Comparison of ENCODE assay signal across 8 mouse cellular contexts in the genomic region with DNA sequence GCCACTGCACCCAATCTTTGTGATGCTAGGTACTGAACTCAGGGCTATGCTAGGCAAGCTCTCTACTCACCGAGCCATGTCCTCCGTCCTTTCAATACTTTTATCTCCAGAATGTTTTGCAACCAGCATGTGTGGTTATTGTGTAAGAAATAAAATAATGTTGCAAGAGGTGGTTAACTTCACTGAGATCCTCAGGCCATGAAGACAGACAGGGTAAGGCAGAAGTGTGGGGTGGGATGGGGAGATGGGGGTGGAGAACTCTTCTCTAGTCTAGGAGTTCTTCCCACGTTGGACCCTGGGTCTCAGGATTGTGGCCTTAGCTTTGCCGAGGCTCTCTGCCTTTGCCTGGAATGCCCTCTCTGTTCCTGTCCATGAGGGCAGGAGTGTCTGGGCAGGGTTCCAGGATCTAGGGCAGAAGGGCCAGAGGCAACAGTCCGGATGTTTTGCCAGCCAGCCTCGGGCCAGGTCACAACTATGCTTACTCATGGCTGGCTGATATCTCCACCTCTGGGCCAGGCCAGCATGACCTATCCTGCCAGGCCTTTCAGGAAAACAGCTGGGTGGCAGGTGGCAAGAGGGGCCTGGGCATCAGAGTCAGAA. TPM values are rescaled to one million over a fixed set of nuclear protein-coding genes. Genes with fewer than 3 reads are reported as not detected.
DNase-seq lines count a peak whose midpoint lies in the region; ATAC-seq lines count a peak whose summit lies in the region.

No protein-coding gene starts in this region.

- no peaks in the 10 kb centered on the region for H3K9me3 ChIP-seq in kidney, embryonic 16.5 days (ENCODE audit: low read length)
- H3K9me3 ChIP-seq in forebrain, embryonic 12.5 days, result no peaks in the 10 kb centered on the region

- no peak overlapping the region for H3K4me3 ChIP-seq in kidney, embryonic 16.5 days (ENCODE audit: low read length)
- H3K4me3 ChIP-seq in forebrain, embryonic 12.5 days (replicated peaks), result no peak overlapping the region

- ATAC-seq in kidney, embryonic 16.5 days (ENCODE audit: low FRiP score, low TSS enrichment), result no peak
- no peak for ATAC-seq in forebrain, embryonic 12.5 days (ENCODE audit: low FRiP score)

- no peak overlapping the region for H3K9ac ChIP-seq in kidney, embryonic 16.5 days (replicated peaks; ENCODE audit: low read length)
- H3K9ac ChIP-seq in forebrain, embryonic 12.5 days, result no peak overlapping the region

- no peak overlapping the region for H3K27ac ChIP-seq in kidney, embryonic 16.5 days (ENCODE audit: low read length)
- no peak overlapping the region for H3K27ac ChIP-seq in forebrain, embryonic 12.5 days

- H3K4me2 ChIP-seq in kidney, embryonic 16.5 days (replicated peaks; ENCODE audit: low read depth, low read length), result no peak overlapping the region
- H3K4me2 ChIP-seq in forebrain, embryonic 12.5 days, result no peak overlapping the region

- peaks cover 13% of the 10 kb centered on the region for H3K4me1 ChIP-seq in kidney, embryonic 16.5 days (ENCODE audit: insufficient read depth, low read length)
- peaks cover 18% of the 10 kb centered on the region for H3K4me1 ChIP-seq in forebrain, embryonic 12.5 days

- 70% methylated on average over 6 of the region's 6 CpGs for WGBS in kidney, embryonic 16.5 days
- WGBS in forebrain, embryonic 12.5 days, result 77% methylated on average over 6 of the region's 6 CpGs

- peak; percentile 80 for DNase-seq in kidney, adult 18-20 months
- peak; percentile 78 to 96 for DNase-seq in adrenal gland, adult (ENCODE audit: inconsistent age in 2 of 2, low spot score in 1 of 2)
- DNase-seq in gonadal fat pad, adult 2 months (ENCODE audit: low read depth), result peak; percentile 30
- peak; percentile 67 for DNase-seq in lung, postnatal 10 days
- DNase-seq in yolk sac, embryonic 10.5 days (ENCODE audit: low spot score), result no peak
- no peak for DNase-seq in thymus, postnatal 10 days (ENCODE audit: low spot score in 2 of 2)

- no peaks in the 10 kb centered on the region for H3K27me3 ChIP-seq in kidney, embryonic 16.5 days (ENCODE audit: insufficient read depth, low read length)
- H3K27me3 ChIP-seq in forebrain, embryonic 12.5 days, result no peaks in the 10 kb centered on the region

- no peaks in the 10 kb centered on the region for H3K36me3 ChIP-seq in kidney, embryonic 16.5 days (ENCODE audit: insufficient read depth, low read length)
- H3K36me3 ChIP-seq in forebrain, embryonic 12.5 days (replicated peaks), result no peaks in the 10 kb centered on the region

RNA-seq across cellular contexts. Expression of a gene that starts 33.7 kb away (rescaled TPM):
- 0.65 and 1.3 TPM in 2 replicates for polyA plus RNA-seq in kidney, embryonic 16.5 days (2015; fragmentation: Nextera tagmentation; extraction: Ambion mirVana)
- polyA plus RNA-seq in gonadal fat pad, adult 2 months (2012; rRNA removed), result 0.06 and 0.08 TPM in 2 replicates
- 27.4 and 30.1 TPM in 2 replicates for polyA plus RNA-seq in forebrain, embryonic 12.5 days (2016; fragmentation: Nextera tagmentation; extraction: Ambion mirVana)

RNA-seq across cellular contexts. Expression of a gene that starts 43.0 kb away (rescaled TPM):
- polyA plus RNA-seq in kidney, embryonic 16.5 days (2015; fragmentation: Nextera tagmentation; extraction: Ambion mirVana), result 16.4 and 17.8 TPM in 2 replicates
- 18.2 and 21.2 TPM in 2 replicates for polyA plus RNA-seq in gonadal fat pad, adult 2 months (2012; rRNA removed)
- polyA plus RNA-seq in forebrain, embryonic 12.5 days (2016; fragmentation: Nextera tagmentation; extraction: Ambion mirVana), result 28.3 and 30.5 TPM in 2 replicates

Comparison
In these comparisons a context has a peak if more than half of its experiments do, and no peak if none do; other contexts are left out.
1. DNase-seq: peak in kidney, adult 18-20 months (single experiment), adrenal gland, adult (2 of 2), gonadal fat pad, adult 2 months (single experiment) and lung, postnatal 10 days (single experiment); none in yolk sac, embryonic 10.5 days (single experiment) and thymus, postnatal 10 days (0 of 2).
2. RNA of a gene that starts 33.7 kb away (polyA plus RNA-seq): 27.4 to 30.1 TPM in forebrain, embryonic 12.5 days; 0.65 to 1.3 TPM in kidney, embryonic 16.5 days and 0.06 to 0.08 TPM in gonadal fat pad, adult 2 months; every median in the first group is over 10 times any median in the second.